ENCODE assay signal across 1 mouse cellular context in the genomic region with DNA sequence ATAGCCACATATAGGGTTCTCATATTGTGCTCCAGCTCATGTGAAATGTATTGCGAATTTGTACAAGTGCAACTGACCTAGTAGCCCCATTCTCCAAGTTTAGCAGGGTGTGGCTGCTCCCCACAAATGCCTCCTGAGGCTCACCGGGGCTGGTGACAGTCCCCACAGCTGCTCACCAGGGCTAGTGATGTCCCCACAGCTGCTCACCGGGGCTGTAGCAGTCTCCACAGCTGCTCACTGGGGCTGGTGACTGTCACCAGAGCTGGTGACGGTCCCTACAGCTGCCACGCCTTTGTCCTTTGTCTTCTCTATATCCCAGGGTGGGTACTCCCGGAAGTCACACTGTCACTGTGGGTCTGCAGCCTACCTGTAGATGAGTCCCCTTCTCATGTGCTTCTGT.
TF ChIP-seq lines count a peak whose summit lies in the region.

No protein-coding gene starts in this region.

TF ChIP-seq in myocyte, 11 proteins besides CTCF, POLR2A, EP300 and RAD21 (continued from another document):
- peak; percentile 54 to 97 (median 75) for TF ChIP-seq MYOG (IDR thresholded peaks at IDR 0.05; ENCODE audit: control insufficient read depth in 1 of 3, insufficient read depth in 1 of 3, insufficient read length in 2 of 3, low read depth in 2 of 3)
- TF ChIP-seq CEBPB (IDR thresholded peaks at IDR 0.05; ENCODE audit: insufficient read depth, poor library complexity, severe bottlenecking): no peak
- peak; percentile 69 for TF ChIP-seq TCF12 (IDR thresholded peaks at IDR 0.05; ENCODE audit: insufficient read depth, poor library complexity, severe bottlenecking)
- no peak for TF ChIP-seq REST (IDR thresholded peaks at IDR 0.05; ENCODE audit: insufficient read depth, insufficient read length)
- TF ChIP-seq POLR2AphosphoS2 (IDR thresholded peaks at IDR 0.05; ENCODE audit: insufficient read length, low read depth): no peak
- TF ChIP-seq TCF3 (IDR thresholded peaks at IDR 0.05; ENCODE audit: insufficient read length, low read depth): peak; percentile 96
